8 mouse cellular contexts compared by ENCODE assay signal in the genomic region with DNA sequence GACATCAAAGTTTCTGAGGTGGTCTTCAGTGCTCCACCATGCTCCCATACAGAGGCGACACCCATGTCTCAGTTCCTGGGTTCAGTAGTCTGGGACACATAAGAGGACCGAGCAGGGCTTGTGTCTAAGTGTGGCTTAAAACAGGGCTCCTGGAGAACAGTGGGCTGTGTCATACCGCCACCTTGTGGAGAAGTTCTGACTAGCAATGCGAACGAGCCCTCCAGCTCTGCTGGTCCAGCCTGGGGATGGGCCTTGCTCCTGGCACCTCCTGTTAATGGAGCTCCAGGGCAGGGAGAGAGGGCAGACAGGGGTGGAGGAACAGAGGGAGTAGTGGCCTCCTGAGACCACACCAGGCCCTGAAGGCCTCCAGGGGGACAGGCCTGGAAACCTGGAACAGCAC. TPM values are rescaled to one million over a fixed set of nuclear protein-coding genes. Genes with fewer than 3 reads are reported as not detected.
A peak's percentile ranks its signal among the peaks of the same experiment; 100 is the strongest.
DNase-seq lines count a peak whose midpoint lies in the region; ATAC-seq lines count a peak whose summit lies in the region.

No protein-coding gene starts in this region.

- ATAC-seq in limb, embryonic 11.5 days (ENCODE audit: insufficient number of reproducible peaks, low FRiP score, low TSS enrichment, low read depth): 0 out of 2 replicates have a peak, but pooled peaks have one; percentile 67

- H3K4me2 ChIP-seq in limb, embryonic 11.5 days (ENCODE audit: low read depth, severe bottlenecking): no peak overlapping the region

- H3K27me3 ChIP-seq in embryonic facial prominence, embryonic 10.5 days (replicated peaks; ENCODE audit: low read depth, poor library complexity, severe bottlenecking): no peaks in the 10 kb centered on the region; the same call in 1 of the 2 replicates
- no peaks in the 10 kb centered on the region for H3K27me3 ChIP-seq in limb, embryonic 11.5 days (ENCODE audit: control insufficient read depth, insufficient read depth, low read length)

- 5% methylated on average over 5 of the region's 5 CpGs for WGBS in embryonic facial prominence, embryonic 10.5 days
- 4% methylated on average over 5 of the region's 5 CpGs for WGBS in limb, embryonic 11.5 days

- no peak overlapping the region for H3K4me3 ChIP-seq in embryonic facial prominence, embryonic 10.5 days
- H3K4me3 ChIP-seq in limb, embryonic 11.5 days (ENCODE audit: low read depth, low read length): no peak overlapping the region

- no peak overlapping the region for H3K9ac ChIP-seq in limb, embryonic 11.5 days (ENCODE audit: low read length)

- DNase-seq in 3134 (ENCODE audit: extremely low read depth, insufficient read length, low spot score): peak; percentile 55
- DNase-seq in adrenal gland, postnatal 14 days: peak; percentile 92
- DNase-seq in embryonic facial prominence, embryonic 10.5 days (ENCODE audit: low spot score): peak; percentile 87
- peak; percentile 82 to 93 for DNase-seq in heart, adult 18-20 months
- peak; percentile 63 to 87 for DNase-seq in kidney, adult 8-10 months
- DNase-seq in limb, embryonic 11.5 days (ENCODE audit: low spot score): peak; percentile 96
- peak; percentile 45 to 70 for DNase-seq in monocyte, adult 2 months (ENCODE audit: low read depth in 1 of 2, low spot score in 2 of 2)
- peak; percentile 48 to 77 for DNase-seq in spleen, postnatal 14 days (ENCODE audit: low spot score in 2 of 2)

- no peak overlapping the region for H3K27ac ChIP-seq in embryonic facial prominence, embryonic 10.5 days (replicated peaks)
- H3K27ac ChIP-seq in limb, embryonic 11.5 days (replicated peaks; ENCODE audit: low read depth, low read length): no peak overlapping the region

- peaks cover 5% of the 10 kb centered on the region; the same call in 1 of the 2 replicates for H3K4me1 ChIP-seq in embryonic facial prominence, embryonic 10.5 days
- no peaks in the 10 kb centered on the region for H3K4me1 ChIP-seq in limb, embryonic 11.5 days (ENCODE audit: control insufficient read depth, insufficient read depth, low read length)

- H3K9me3 ChIP-seq in embryonic facial prominence, embryonic 10.5 days: no peaks in the 10 kb centered on the region
- H3K9me3 ChIP-seq in limb, embryonic 11.5 days (ENCODE audit: control insufficient read depth, low read length): no peaks in the 10 kb centered on the region

- H3K36me3 ChIP-seq in embryonic facial prominence, embryonic 10.5 days (replicated peaks): no peaks in the 10 kb centered on the region
- H3K36me3 ChIP-seq in limb, embryonic 11.5 days (ENCODE audit: control insufficient read depth, insufficient read depth, low read length): no peaks in the 10 kb centered on the region

RNA-seq across cellular contexts. Expression of a gene that starts 11.8 kb away (rescaled TPM):
- total RNA-seq in adrenal gland, postnatal 14 days (2021): not detected in 2 replicates
- polyA plus RNA-seq in embryonic facial prominence, embryonic 10.5 days (2016; fragmentation: Nextera tagmentation; extraction: Ambion mirVana): 0.57 TPM in 1 of 2 replicates, not detected in the other
- over 10,000 TPM; 22,032 to 23,824 TPM for total RNA-seq in heart, adult 18-20 months (2021)
- polyA plus RNA-seq in limb, embryonic 11.5 days (2014; fragmentation: Nextera tagmentation; extraction: Ambion mirVana): 3.4 TPM in 1 of 2 replicates, not detected in the other

RNA-seq across cellular contexts. Expression of a gene that starts 39.0 kb away (rescaled TPM):
- total RNA-seq in adrenal gland, postnatal 14 days (2021): 16.6 and 17.7 TPM in 2 replicates
- 4.9 and 5.1 TPM in 2 replicates for polyA plus RNA-seq in embryonic facial prominence, embryonic 10.5 days (2016; fragmentation: Nextera tagmentation; extraction: Ambion mirVana)
- 10 to 100 TPM; 19.3 to 19.4 TPM for total RNA-seq in heart, adult 18-20 months (2021)
- 3.0 and 3.7 TPM in 2 replicates for polyA plus RNA-seq in limb, embryonic 11.5 days (2014; fragmentation: Nextera tagmentation; extraction: Ambion mirVana)

RNA-seq across cellular contexts. Expression of a gene that starts 51.7 kb away (rescaled TPM):
- total RNA-seq in adrenal gland, postnatal 14 days (2021): not detected in 2 replicates
- polyA plus RNA-seq in embryonic facial prominence, embryonic 10.5 days (2016; fragmentation: Nextera tagmentation; extraction: Ambion mirVana): not detected in 2 replicates
- total RNA-seq in heart, adult 18-20 months (2021): not detected
- polyA plus RNA-seq in limb, embryonic 11.5 days (2014; fragmentation: Nextera tagmentation; extraction: Ambion mirVana): 0.04 TPM in 1 of 2 replicates, not detected in the other

Comparison
In these comparisons a context has a peak if more than half of its experiments do, and no peak if none do; other contexts are left out.
1. RNA of a gene that starts 11.8 kb away (total RNA-seq): 22,032 to 23,824 TPM in heart, adult 18-20 months; not detected in adrenal gland, postnatal 14 days; every median in the first group is over 1,000 times any median in the second.
2. Peak in every context shown above with its lines, with median percentiles within 50 percentile points of each other: DNase-seq.